In genomic region chr2:4909909-4910308, GRCm38 (mm10) we compare ENCODE assay signal across 13 mouse cellular contexts.
"Had no signal": no experiment of that assay in that cellular context is flagged by ENCODE, and none has a peak within 500 bp of the region (broad histone marks: within the 10 kb centered on the region; RNA-seq: fewer than 3 reads in every experiment).

No protein-coding gene starts in this region.

- H3K27ac ChIP-seq: hindbrain, embryonic 12.5 days; layer of hippocampus, adult 2 months; limb, embryonic 12.5 days; liver, embryonic 13.5 days; macrophage; midbrain, embryonic 13.5 days; neural tube, embryonic 12.5 days; stomach, postnatal 0 days had no signal

- H3K4me2 ChIP-seq: hindbrain, embryonic 12.5 days; limb, embryonic 12.5 days; liver, embryonic 13.5 days; midbrain, embryonic 13.5 days; neural tube, embryonic 12.5 days had no signal

- H3K4me1 ChIP-seq: hindbrain, embryonic 12.5 days; limb, embryonic 12.5 days; midbrain, embryonic 13.5 days; neural tube, embryonic 12.5 days had no signal

- ATAC-seq: hindbrain, embryonic 16.5 days; inflammation-experienced regulatory T-cells, adult 6 months; liver, postnatal 0 days; midbrain, embryonic 13.5 days had no signal

- H3K4me3 ChIP-seq: hindbrain, embryonic 12.5 days; layer of hippocampus, adult 2 months; limb, embryonic 12.5 days; liver, embryonic 13.5 days; megakaryocyte, embryonic 14.5 days; midbrain, embryonic 13.5 days; neural tube, embryonic 12.5 days had no signal

- H3K27me3 ChIP-seq: hindbrain, embryonic 12.5 days; limb, embryonic 12.5 days; liver, embryonic 13.5 days; midbrain, embryonic 13.5 days; neural tube, embryonic 12.5 days had no signal

- H3K9me3 ChIP-seq: hindbrain, embryonic 12.5 days; liver, embryonic 13.5 days; midbrain, embryonic 13.5 days had no signal

- DNase-seq: liver, embryonic 13.5 days; liver, postnatal 0 days; thymus, postnatal 4 days had no signal

- H3K9ac ChIP-seq: hindbrain, embryonic 12.5 days; limb, embryonic 12.5 days; liver, embryonic 13.5 days; liver, postnatal 0 days; midbrain, embryonic 13.5 days; neural tube, embryonic 12.5 days had no signal
